Mouse (Mus musculus) neural tube, embryonic 14.5 days (tissue): ENCODE data around the gene Apoe. TPM values are rescaled to one million over a fixed set of nuclear protein-coding genes. Genes with fewer than 3 reads are reported as not detected.

ENCODE experiments used
- ATAC-seq: fragments of 200-750 bp; cut with Nextera tagmentation; 2 replicates; pipeline ENCODE4 v1.8.0; 2017; ENCODE audit warnings: low read depth, mild to moderate bottlenecking, moderate TSS enrichment, moderate library complexity
- H3K27ac ChIP-seq: fragments of 300-500 bp; sonication (generic); 2 replicates; pipeline ENCODE4 v1.5.1; 2014; ENCODE audit warnings: low read depth, mild to moderate bottlenecking, control low read depth, low read length, moderate library complexity, mixed read lengths
- H3K27me3 ChIP-seq: fragments of 300-500 bp; sonication (generic); 2 replicates; pipeline ENCODE4 v1.6.1; 2014; ENCODE audit warnings: low read length; ENCODE audit not compliant: control insufficient read depth, insufficient read depth
- H3K36me3 ChIP-seq: fragments of 300-500 bp; sonication (generic); 2 replicates; pipeline ENCODE4 v1.6.1; 2014; ENCODE audit warnings: low read length, mixed read lengths; ENCODE audit not compliant: control insufficient read depth, insufficient read depth
- H3K4me1 ChIP-seq: fragments of 300-500 bp; sonication (generic); 2 replicates; pipeline ENCODE4 v1.6.1; 2014; ENCODE audit warnings: low read length; ENCODE audit not compliant: control insufficient read depth, insufficient read depth
- H3K4me2 ChIP-seq: fragments of 300-500 bp; sonication (generic); 2 replicates; pipeline ENCODE4 v1.6.1; 2014; ENCODE audit warnings: mild to moderate bottlenecking, low read depth, low read length, control low read depth
- H3K4me3 ChIP-seq: fragments of 300-500 bp; sonication (generic); 2 replicates; pipeline ENCODE4 v1.5.1; 2014; ENCODE audit warnings: low read depth, low read length, control low read depth, mixed read lengths
- H3K9ac ChIP-seq: fragments of 300-500 bp; sonication (generic); replicated peaks from 2 replicates; pipeline ENCODE4 v1.6.1; 2014; ENCODE audit warnings: low read depth, mild to moderate bottlenecking, control low read depth, low read length, mixed read lengths
- H3K9me3 ChIP-seq: fragments of 300-500 bp; sonication (generic); 2 replicates; pipeline ENCODE4 v1.6.1; 2016; ENCODE audit warnings: low read length; ENCODE audit not compliant: control insufficient read depth
- WGBS: fragments of 180-500 bp; shearing (Covaris S2); extraction: QIAGEN DNeasy Blood & Tissue Kit; methylation state at CpG from one replicate; pipeline ENCODE4 v1.1.7; 2014; 5-methylcytosine and 5-hydroxymethylcytosine counted together
- polyA plus RNA-seq: library from polyadenylated mRNA; unstranded; fragments of >200 nt; fragmentation: Nextera tagmentation; extraction: Ambion mirVana; gene quantifications from 2 replicates; pipeline ENCODE4 v1.2.1, GENCODE M21; 2014

Gene Apoe
- polyA plus RNA-seq, 1 experiment from 2014 or later, result 310 TPM

- Histone ChIP-seq H3K9me3 (no peaks in the 10 kb centered on the region), H3K36me3 (peaks cover 22% of the 10 kb centered on the region)
Measured at GRCm38 (mm10) chr7:19712414-19712813, 13.4 kb upstream of the Apoe start.

GRCm38 (mm10) chr7:19710650-19711049 is 11.7 kb upstream of the Apoe start:
- no peak for ATAC-seq
- H3K9me3 ChIP-seq, result no peaks in the 10 kb centered on the region
- no peak overlapping the region for H3K4me3 ChIP-seq
- 93% methylated on average over 10 of the region's 10 CpGs for WGBS
- no peak overlapping the region for H3K9ac ChIP-seq
- no peak overlapping the region for H3K4me2 ChIP-seq
- H3K27ac ChIP-seq, result no peak overlapping the region
- peaks cover 9% of the 10 kb centered on the region for H3K4me1 ChIP-seq
- no peaks in the 10 kb centered on the region for H3K27me3 ChIP-seq
- peaks cover 22% of the 10 kb centered on the region for H3K36me3 ChIP-seq

More at GRCm38 (mm10) chr7:19712414-19712813, 13.4 kb upstream of the Apoe start:
- 80% methylated on average over 4 of the region's 4 CpGs for WGBS
- Histone ChIP-seq H3K4me3 (no peak overlapping the region), H3K9ac (no peak overlapping the region), H3K27ac (no peak overlapping the region), H3K4me2 (no peak overlapping the region), H3K4me1 (peaks cover 12% of the 10 kb centered on the region), H3K27me3 (no peaks in the 10 kb centered on the region)
- no peak for ATAC-seq

- no peaks in the 10 kb centered on the region for H3K9me3 ChIP-seq
- no peak overlapping the region for H3K4me2 ChIP-seq
- H3K27ac ChIP-seq, result no peak overlapping the region
- WGBS, result 92% methylated on average over 7 of the region's 7 CpGs
- H3K27me3 ChIP-seq, result no peaks in the 10 kb centered on the region
- H3K4me1 ChIP-seq, result no peaks in the 10 kb centered on the region
- no peak for ATAC-seq
- no peak overlapping the region for H3K4me3 ChIP-seq
- peaks cover 15% of the 10 kb centered on the region for H3K36me3 ChIP-seq
- no peak overlapping the region for H3K9ac ChIP-seq
Measured at GRCm38 (mm10) chr7:19705271-19705670, 6.3 kb upstream of the Apoe start.

GRCm38 (mm10) chr7:19704475-19704874 is 5.5 kb upstream of the Apoe start:
- WGBS, result 93% methylated on average over 4 of the region's 4 CpGs
- H3K36me3 ChIP-seq, result peaks cover 14% of the 10 kb centered on the region

GRCm38 (mm10) chr7:19702859-19703555 is 4.0 kb upstream of the Apoe start:
- no peak overlapping the region for H3K27ac ChIP-seq
- no peak overlapping the region for H3K9ac ChIP-seq
- no peak for ATAC-seq
- no peak overlapping the region for H3K4me2 ChIP-seq
- WGBS, result 94% methylated on average over 16 of the region's 16 CpGs
- H3K4me3 ChIP-seq, result no peak overlapping the region
- H3K27me3 ChIP-seq, result no peaks in the 10 kb centered on the region
- H3K4me1 ChIP-seq, result peaks cover 5% of the 10 kb centered on the region
- H3K36me3 ChIP-seq, result peaks cover 7% of the 10 kb centered on the region; the same call in 1 of the 2 replicates
- H3K9me3 ChIP-seq, result no peaks in the 10 kb centered on the region

More at GRCm38 (mm10) chr7:19704475-19704874, 5.5 kb upstream of the Apoe start:
- Histone ChIP-seq H3K27ac (no peak overlapping the region), H3K9me3 (no peaks in the 10 kb centered on the region), H3K27me3 (no peaks in the 10 kb centered on the region), H3K9ac (no peak overlapping the region), H3K4me3 (no peak overlapping the region), H3K4me2 (no peak overlapping the region), H3K4me1 (no peaks in the 10 kb centered on the region)
- no peak for ATAC-seq

GRCm38 (mm10) chr7:19701069-19701761 is 2.2 kb upstream of the Apoe start:
- H3K4me3 ChIP-seq, result no peak overlapping the region
- no peak overlapping the region for H3K4me2 ChIP-seq
- 36% methylated on average over 22 of the region's 22 CpGs for WGBS
- no peaks in the 10 kb centered on the region for H3K9me3 ChIP-seq
- H3K4me1 ChIP-seq, result peaks cover 5% of the 10 kb centered on the region
- peaks cover 7% of the 10 kb centered on the region; the same call in 1 of the 2 replicates for H3K36me3 ChIP-seq
- H3K9ac ChIP-seq, result no peak overlapping the region
- H3K27me3 ChIP-seq, result no peaks in the 10 kb centered on the region
- peak; percentile 28; the same call in 1 of the 2 replicates for ATAC-seq
- no peak overlapping the region for H3K27ac ChIP-seq

GRCm38 (mm10) chr7:19700299-19701068 is 1.5 kb upstream of the Apoe start:
- H3K27ac ChIP-seq, result no peak overlapping the region
- H3K36me3 ChIP-seq, result peaks cover 7% of the 10 kb centered on the region; the same call in 1 of the 2 replicates
- H3K27me3 ChIP-seq, result no peaks in the 10 kb centered on the region
- H3K9me3 ChIP-seq, result no peaks in the 10 kb centered on the region
- H3K4me1 ChIP-seq, result peaks cover 5% of the 10 kb centered on the region
- no peak for ATAC-seq
- no peak overlapping the region for H3K4me3 ChIP-seq
- 68% methylated on average over 12 of the region's 12 CpGs for WGBS
- H3K4me2 ChIP-seq, result no peak overlapping the region
- no peak overlapping the region for H3K9ac ChIP-seq

- no peaks in the 10 kb centered on the region for H3K9me3 ChIP-seq
- peaks cover 5% of the 10 kb centered on the region; the same call in 1 of the 2 replicates for H3K36me3 ChIP-seq
- ATAC-seq, result no peak
- peaks cover 5% of the 10 kb centered on the region for H3K4me1 ChIP-seq
- WGBS, result 80% methylated on average over 4 of the region's 4 CpGs
- no peak overlapping the region for H3K9ac ChIP-seq
- H3K4me2 ChIP-seq, result no peak overlapping the region
- H3K27me3 ChIP-seq, result no peaks in the 10 kb centered on the region
- H3K4me3 ChIP-seq, result no peak overlapping the region
- H3K27ac ChIP-seq, result no peak overlapping the region
Measured at GRCm38 (mm10) chr7:19699827-19700148, 800 bp upstream of the Apoe start.
